Mouse (Mus musculus): Measurements from ENCODE around the gene Pgap3.

- no peak for TF ChIP-seq CTCF (IDR thresholded peaks at IDR 0.05; ENCODE audit: borderline replicate concordance, insufficient read depth, low read depth, low read length)
- TF ChIP-seq POLR2A (IDR thresholded peaks at IDR 0.05; ENCODE audit: borderline replicate concordance, insufficient read depth, low read length), result no peak
These were observed 45.4 kb upstream of the Pgap3 start for GRCm38 (mm10) chr11:98445679-98446078.
